Mouse (Mus musculus): ENCODE data around the gene Fam83g.
A peak's percentile ranks its signal among the peaks of the same experiment; 100 is the strongest.

Fam83g gene

DNA sequence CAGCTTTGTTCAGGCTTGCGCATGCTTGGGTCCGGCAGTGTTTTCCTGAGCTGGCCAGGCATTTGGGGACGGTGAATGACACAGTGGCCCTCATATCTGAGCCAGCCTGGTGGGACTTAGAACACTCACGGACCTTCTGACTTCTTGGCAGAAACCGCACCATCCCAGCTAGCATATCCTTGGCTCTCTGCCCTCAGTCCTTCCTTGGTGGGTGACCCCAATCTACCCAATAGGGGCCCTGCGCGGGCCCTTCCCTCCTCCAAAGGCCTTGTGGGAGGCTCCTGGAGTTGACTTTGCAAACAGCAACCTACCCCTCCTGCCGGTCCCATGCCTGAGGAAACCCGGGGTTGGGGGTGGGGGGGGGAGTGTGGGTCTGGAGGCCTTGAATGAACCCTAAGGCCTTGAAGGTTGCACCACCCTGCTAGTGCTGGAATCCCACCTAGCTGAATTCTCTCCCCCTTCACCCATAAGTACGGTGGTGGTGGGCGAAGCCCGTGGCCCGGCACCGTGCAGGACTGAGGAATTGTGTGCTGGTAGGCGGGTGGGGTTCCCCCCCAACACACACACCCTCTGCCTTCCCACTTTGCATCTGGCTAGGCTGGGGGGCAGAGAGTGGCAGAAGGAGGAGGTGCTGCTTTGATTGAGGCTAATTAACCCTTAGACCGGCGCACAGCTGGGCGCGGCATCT, 9.6 kb upstream of the Fam83g start:
- DNase-seq (ENCODE audit: low spot score) = no peak

DNA sequence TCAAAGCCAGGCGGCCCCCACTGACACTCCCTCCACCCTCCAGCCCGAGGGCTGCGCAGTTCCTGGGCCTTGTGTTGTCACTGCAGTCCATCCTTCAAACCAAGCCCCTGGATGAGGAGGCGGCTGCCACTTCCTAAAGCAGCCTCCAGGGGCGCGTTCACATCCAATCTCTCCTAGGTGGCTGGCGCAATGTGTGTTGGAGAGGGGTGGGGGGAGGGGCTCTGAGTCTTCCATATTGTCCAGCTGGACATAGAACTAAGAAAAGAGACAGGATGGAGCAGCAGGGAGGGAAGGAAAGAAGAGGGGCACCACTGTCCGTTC, 9.1 kb upstream of the Fam83g start:
- no peak for DNase-seq (ENCODE audit: low spot score)

DNA sequence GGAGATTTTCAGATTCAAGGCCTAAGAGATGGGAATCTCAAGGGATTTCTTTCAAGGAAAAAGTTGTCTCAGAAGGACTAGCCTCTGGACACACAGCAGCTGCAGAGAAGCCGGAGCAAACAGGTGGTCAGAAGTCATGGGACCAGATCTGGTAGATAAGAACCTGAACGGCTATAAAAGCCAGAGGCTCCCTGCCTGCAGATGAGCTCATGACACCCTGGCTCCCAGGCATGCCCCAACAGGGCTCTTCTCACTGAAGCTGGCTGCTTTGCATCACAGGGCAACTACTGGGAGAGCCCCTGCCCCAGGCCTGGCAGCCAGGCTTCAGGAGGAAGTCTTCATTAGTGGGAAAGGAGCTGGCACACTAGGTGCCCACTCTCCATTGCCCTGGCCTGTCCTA, 8.6 kb upstream of the Fam83g start:
- DNase-seq (ENCODE audit: low spot score) = no peak

DNA sequence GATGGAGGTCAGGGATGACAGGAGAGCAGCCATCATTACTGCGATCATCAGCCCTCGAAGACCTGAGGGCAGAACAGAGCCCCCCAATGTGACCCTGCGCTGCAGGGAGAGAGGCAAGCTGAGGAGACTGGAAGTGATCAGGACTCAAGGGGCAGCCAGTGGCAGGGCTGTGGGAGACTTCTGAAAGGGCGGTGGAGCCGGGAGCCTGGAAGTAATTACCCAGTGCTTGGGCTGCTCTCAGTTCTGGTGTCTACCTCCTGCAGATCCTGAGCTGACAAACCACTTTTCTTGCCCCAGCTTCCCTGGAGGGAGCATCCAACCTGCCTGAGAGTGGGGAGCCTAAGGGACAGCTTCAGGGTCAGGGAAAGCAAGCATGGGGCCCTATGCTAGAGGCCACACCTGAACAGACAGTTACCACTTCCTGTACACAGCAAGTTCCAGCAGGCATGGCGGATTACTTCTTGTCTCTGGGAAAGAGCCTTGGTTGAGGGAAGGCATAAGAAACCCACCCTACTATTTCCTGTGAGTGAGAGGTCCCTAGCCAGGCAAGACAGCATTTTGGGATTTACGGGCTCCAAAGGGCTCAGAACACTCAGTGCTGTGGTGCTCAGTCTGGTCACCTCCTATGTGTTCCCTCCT, 7.6 kb upstream of the Fam83g start:
- no peak for DNase-seq (ENCODE audit: low spot score)

DNA sequence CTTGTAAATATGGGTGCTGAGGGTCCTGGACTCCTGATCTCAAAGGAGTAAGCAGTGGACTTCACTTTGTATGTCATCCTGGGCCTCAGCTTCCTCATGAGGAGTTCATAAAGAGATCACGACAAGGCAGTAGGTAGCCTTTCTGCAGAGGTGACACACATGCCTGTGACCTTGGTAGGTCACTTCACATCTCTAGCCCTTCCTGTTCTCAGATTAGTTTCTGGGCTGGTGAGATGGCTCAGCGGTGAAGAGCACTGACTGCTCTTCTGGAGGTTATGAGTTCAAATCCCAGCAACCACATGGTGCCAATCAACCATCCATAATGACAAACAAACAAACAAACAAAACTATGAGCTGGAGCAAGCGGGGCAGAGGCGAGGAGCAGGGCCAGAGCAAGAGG, 6.2 kb upstream of the Fam83g start:
- DNase-seq (ENCODE audit: low spot score) = no peak

DNA sequence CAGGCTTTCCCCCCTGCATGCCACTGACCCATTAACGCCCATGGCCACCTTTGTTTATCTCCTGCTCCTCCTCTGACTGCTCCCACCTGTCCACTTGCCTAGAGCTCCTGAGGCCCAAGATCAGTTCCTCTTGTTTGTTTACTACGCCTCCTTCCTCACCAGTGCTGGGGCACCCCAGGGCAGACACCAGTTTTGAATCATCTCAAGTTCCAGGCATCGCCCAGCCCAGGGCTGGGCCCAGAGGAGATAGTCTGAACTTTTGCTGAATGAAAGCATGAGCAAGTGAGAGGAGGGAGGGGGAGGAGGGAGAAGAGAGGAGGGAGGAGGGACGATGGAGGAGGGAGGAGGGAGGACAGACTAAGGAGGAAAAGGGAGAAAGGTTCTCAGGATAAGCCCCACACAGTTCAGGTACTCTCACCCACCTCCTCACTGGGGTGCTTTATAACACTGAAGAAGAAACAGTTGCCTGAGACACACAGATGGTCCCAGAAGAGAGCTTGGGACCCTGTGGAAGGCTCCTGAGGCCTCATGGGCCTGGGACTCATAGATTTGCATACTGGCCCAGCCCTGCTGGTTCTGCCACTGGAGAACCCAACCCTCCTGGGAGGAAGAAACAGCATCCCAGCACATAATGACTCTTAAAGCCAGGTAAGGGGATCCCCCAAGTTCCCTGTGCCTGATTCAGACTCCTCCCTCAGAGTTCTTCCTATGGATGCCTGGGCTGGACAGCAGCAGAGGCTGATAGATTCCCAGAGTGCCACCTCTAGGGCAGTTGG, 4.6 kb upstream of the Fam83g start:
- DNase-seq (ENCODE audit: low spot score) = no peak

DNA sequence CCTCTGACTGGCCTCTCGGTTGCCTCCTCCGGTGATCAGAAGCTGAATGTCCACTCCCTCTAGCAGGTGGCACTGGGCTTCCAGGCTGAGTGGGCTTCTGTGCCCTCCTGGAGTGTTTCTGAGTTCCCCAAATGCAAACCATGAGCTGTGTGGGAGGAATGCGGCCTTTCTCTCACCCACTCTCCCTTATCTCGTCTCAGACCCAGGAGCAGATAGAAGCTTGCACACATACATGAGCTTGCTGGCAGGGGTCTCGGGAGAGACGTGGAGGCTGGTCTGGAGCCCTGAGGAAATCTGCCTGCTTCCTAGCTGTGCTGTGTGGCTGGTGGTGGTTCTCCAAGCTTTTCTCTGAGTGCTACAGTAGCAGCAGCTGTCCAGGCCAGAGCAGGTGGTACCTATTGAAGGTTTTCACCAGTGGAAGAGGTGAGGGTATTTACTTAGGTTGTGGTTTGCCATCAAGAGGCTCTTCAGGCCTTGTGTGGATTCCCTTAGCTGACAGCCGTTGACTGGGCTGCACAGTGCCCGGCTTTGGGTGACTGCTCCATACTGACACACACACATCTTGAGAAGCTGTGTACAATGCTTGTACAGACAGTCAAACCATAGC, 1.3 kb downstream of the Fam83g start:
- DNase-seq (ENCODE audit: low spot score) = no peak

DNA sequence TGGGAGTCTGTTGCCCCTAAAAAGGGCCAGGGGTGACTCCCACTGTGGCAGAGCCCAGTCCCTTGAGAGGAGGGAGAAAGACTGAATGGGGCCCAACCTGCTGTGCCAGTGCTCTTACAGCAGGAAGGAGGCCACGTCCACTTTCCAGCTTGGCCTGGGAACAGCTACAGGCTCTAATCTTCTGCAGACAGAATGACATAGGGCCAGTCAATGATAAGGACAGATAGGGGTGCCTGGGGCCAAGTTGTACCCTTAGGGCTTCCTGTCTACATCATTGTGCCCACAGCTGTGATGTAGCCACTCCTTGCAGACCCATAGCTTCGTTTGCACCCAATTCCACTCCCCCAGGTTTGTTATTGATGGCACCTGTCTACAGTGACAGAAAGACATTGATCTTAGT, 2.2 kb downstream of the Fam83g start:
- DNase-seq (ENCODE audit: low spot score) = no peak

DNA sequence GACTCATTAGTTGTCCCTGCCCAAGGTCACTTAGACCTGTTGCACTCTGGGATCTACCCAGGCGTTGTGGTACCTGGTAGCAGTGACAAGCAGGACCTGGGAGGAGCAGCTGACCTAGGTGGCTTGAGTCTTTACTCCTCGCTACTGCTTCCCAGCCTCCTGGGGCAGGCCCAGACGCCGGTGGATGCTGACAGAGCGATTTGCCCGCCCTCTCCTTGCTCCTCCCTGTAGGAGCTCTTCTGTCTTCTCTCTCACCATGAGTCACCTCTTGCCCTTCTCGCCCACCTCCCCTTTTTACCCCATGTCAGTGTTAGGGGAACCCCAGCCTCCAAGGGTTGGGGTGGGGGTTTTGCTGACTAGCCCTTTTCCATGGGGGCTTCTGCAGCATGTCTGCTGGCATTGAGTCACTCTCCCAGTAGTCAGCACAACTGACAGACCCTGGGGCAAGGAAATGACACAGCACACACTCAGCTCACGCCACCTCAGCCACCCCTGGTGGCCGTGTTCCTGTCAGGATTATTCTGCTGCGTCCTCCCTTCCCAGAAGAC, 3.1 kb downstream of the Fam83g start:
- no peak for DNase-seq (ENCODE audit: low spot score)

DNA sequence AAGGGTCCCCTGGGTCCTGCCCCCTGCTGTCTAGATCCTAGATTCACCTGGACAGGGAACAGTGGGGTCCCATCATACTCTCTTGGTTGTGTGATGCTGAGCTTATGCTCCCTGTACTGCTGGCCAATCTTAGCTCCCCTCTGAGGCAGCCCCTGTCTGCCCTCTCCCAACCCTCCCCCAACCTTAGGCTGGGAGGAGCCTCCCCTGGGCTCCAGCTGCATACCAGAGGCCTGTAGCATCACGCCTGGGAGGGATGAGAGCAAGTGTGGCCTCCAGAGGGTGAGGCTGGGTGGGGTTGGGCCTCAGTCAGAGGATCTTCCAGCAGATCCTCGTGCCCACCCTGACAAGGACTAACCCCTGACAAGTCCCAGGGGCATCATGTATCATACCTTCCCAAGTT, 3.7 kb downstream of the Fam83g start:
- no peak for DNase-seq (ENCODE audit: low spot score)

DNA sequence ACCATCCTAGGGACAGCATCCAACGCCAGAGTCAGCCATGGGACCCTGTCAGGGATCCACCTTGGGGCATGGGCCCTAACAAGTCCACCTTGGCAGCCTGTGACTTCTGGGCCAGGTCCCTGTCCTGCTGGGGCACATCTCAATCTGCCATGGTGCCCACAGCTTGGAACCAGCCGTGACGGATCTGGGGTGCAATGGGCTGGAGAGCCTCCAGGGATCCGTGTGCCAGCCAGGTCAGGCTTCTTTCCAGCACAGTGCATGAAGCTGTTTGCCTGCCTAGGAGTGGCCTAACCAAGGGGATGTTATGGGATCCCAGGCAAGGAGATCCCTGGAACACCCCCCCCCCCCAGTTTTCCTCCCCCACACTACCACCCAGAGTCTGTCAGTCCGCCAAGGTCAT, 9.1 kb downstream of the Fam83g start:
- no peak for DNase-seq (ENCODE audit: low spot score)

DNA sequence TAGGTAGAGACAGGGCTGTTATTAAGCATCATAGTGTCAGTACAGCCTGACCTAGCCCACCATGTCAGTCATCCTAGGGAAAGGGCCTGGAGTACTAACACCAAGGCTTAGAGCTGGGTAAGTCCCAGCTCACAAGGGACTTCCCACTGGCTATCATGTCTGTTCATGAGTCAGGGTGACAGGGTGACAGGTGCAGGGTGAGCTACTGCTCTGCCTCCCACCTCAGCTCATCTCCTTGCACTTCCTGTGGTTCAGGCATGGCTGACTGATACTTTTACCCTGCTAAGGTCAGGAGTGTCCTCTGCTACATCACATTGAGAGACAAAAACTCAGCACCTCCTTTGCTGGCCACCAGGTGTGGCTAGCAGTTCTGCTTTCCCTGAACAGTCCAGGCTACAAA, 15.0 kb downstream of the Fam83g start:
- DNase-seq (ENCODE audit: low spot score) = no peak

DNA sequence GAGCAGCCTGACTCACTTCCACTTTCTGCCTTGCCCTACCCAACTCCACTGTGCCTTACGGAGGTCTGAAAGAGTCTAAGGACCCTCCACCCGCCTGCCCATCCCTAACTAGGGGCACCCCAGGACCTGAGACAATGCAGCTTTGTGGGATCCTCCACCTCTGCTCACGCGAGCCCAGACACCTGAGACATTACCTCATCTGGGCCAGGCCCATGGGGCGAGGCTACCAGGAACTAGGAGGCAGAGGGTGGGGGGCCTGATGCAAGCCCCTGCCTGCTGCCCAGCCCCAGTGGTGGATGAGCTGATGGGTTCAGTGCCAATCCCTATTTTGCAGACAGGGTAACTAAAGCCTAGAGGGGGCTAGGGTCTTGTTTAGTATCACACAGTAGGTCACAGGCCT, 15.6 kb downstream of the Fam83g start:
- no peak for DNase-seq (ENCODE audit: low spot score)

DNA sequence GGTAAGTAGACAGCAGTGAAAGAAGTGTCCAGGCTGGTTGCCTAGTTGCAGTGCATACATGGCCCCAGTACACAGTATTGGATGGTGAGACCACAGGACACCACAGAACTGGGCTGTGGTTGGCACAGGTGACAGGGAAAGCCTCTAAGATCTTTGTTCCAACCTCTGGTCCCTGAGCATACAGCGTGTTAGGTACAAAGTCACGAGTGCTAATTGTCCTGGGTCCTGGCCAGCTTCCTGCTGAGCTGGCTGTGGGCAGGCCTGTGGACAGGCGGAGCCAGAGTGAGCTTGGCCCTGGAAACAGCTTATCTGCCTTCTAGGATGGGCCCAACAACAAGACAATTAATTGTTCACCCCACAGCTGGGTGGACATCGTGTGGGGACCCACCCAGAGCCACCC, 16.0 kb downstream of the Fam83g start:
- DNase-seq (ENCODE audit: low spot score) = no peak

DNA sequence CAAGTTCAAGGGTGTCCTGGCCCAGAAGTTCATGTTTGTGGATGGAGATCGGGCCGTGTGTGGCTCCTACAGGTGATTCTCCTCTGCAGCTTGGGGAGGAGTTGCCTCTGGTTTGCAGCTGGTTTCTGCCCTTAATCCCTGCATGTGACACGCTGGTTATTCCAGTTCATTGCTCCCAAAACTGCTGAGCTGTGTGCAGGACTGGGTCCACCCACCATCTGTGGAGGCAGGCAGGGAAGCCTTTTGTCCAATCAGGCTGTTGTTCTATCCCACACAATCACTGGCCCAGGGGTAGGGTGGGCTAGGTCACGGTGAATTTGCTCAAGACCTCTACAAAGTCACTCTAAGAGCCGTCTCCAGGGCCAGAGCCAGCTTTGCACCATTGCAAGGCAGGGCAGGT, 17.8 kb downstream of the Fam83g start:
- no peak for DNase-seq (ENCODE audit: low spot score)

DNA sequence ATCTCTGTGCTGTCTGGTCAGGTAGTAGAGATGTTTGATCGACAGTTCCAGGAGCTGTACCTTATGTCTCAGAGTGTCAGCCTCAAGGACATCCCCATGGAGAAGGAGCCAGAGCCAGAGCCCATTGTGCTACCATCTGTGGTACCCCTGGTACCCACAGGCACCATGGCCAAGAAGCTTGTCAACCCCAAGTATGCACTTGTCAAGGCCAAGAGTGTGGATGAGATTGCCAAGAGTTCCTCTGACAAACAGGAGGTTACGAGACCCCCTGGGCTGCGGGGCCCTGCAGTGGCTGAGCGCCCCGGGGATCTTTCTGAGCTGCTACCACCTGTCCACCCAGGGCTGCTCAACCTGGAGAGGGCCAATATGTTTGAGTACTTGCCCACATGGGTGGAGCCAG, 18.6 kb downstream of the Fam83g start:
- no peak for DNase-seq (ENCODE audit: low spot score)

DNA sequence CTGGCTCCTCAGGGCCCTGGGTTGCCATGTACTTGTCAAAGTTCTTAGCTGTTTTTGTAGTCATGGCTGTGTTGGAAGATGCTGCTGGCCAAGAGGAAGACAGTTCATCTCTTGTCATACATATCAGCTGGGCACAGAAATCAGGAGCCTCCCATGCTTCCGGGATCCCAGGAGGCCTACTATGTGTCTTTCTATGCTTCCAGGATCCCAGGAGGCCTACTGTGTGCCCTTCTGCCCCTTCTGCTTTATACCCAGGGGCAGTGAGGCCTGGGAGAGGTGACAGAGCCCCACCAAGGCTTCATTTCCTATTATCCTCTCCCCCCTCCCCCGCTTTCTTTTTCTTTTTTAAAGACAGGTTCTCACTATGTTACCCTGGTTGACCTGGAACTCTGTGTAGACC, 21.7 kb downstream of the Fam83g start:
- no peak for DNase-seq (ENCODE audit: low spot score)

DNA sequence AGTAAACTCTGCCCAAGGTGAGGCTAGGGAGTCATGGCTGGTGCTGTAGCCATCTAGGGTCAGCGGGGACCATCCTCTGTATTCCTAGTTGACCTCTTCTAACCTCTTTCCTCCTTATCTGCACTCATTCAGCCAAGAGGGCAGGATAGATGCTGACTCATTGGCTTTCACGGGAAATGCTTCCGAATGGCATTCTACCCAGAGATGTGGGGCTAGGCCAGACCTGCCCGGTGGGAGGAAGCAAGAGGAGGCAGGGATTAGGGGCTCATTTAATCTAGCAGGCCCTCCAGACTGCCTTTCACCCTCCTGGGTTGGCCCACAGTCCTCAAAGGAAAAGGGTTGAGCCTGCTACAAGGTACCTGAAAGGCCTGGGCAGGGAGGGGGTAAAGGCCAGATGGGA, 22.3 kb downstream of the Fam83g start:
- DNase-seq (ENCODE audit: low spot score) = no peak

DNA sequence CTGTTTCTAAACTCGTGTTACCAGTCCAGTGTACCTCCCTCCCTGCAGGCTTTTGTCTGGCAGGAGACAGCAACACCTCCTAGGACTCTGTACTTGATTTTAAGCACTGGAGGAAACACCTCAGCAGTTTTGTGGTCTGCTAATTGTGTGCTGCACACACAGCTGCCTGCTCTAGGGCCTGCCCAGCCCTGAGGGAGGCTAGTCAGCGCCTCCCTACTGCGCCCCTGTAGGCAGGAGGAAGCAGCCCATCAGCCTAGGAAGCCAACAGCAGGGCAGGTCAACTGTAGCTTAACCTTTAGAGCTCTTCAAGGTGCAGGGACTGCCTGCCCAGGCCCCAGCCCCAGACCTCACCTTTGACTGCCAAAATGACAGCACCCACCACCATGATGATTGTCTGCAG, 25.0 kb downstream of the Fam83g start:
- DNase-seq (ENCODE audit: low spot score) = no peak

DNA sequence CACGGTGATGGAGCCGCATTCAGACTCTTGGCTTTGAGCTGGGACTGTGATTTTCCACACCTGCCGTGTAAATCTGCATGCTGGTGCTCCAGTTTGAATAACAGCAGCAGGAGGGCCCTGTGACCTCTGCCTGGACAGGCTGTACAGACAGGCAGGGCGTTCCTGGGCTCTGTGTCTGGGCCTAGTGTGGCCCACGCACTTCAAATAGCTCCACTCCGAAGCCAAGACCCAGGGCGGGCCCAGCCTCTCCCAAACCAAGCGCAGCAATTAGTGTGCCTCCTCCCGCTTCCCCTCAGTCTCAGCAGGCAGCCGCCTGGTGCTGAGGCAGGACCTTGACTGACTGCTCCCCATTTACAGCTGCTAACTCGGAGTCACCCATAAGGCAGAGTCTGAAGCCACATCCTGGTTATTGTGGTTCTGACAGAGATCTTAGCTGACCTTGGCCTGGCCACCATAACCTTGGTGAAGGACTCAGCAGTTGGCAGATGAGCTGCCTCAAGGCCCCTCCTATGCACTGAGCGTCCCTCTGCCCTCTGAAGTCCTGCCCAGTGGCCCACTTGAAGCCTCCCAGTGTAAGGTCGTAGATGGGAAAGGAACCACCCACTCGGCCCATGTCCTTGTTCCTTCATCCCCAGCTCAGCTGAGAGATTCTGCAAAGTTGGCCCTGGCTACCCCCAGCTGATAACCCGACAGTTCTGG, 29.4 kb downstream of the Fam83g start:
- DNase-seq (ENCODE audit: low spot score) = peak; percentile 26

DNA sequence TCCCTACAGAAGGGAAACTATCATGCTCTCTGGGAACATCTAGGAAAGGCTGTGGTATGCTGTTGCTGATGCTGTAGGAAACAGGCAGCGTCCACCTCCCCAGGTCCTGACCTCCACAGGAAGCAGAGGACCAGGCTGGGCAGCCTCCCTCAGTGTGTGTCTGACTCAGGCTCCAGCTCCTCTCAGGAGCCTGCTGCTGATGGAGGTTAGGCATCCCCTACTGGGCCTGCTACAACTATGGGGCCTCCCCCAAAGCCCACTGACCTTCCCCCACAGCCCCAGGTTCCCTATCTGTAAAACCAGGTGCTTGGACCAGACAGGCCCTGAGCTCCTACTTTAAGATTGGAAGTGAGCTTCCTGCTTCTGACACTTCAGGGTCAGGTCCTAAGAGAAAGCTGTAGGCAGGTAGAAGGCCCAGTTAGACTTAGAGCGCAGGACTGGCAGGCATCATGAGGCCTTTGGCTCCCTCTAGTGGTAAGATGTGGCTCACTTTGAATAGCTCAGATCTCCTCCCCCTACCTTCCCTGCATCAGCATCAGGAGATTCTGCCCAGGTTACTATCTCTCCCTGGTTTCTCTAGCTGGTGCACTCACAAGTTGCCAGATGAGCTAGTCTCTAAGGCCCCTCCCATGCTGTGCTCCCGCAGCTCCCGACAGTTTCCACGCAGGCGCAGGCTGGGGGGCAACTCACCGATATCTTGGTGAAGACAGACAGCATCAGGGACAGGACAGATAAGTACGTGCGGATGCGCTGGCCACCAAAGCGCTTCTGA, 30.6 kb downstream of the Fam83g start:
- DNase-seq (ENCODE audit: low spot score) = peak; percentile 63

DNA sequence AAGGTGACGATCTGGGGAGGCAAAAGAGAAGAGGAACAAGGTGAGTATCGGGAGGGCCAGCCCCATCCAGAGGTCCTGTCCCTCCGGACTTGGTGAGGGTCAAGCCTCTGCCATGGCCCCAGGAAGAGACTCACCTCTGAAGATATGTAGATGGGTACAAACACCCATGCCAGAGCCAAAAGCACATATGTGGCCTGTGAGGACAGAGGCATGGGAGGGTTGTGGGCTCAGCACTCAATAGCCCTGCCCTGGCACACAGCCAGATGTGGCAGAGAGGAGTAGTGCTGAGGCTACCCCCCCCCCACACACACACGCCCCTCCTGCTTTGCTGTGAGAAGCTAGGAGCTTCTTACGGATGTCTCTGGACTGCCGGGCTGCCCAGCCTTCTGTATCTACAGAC, 31.2 kb downstream of the Fam83g start:
- no peak for DNase-seq (ENCODE audit: low spot score)
